Mouse (Mus musculus) heart, postnatal 0 days (tissue): ENCODE measurements around the gene Acot8. TPM values are rescaled to one million over a fixed set of nuclear protein-coding genes. Genes with fewer than 3 reads are reported as not detected.

ENCODE experiments used
- ATAC-seq: fragments of 200-750 bp; cut with Nextera tagmentation; 2 replicates; pipeline ENCODE4 v1.8.0; 2017; ENCODE audit warnings: low read depth, moderate number of reproducible peaks, moderate library complexity; ENCODE audit not compliant: insufficient read depth
- DNase-seq: peaks from one replicate; pipeline ENCODE4 v3.0.0-alpha.2; 2016; ENCODE audit warnings: low spot score
- H3K27ac ChIP-seq: fragments of 300-500 bp; sonication (generic); 2 replicates; pipeline ENCODE4 v1.5.1; 2014; ENCODE audit warnings: low read depth, mild to moderate bottlenecking
- H3K27me3 ChIP-seq: fragments of 300-500 bp; sonication (generic); 2 replicates; pipeline ENCODE4 v1.6.1; 2014; ENCODE audit warnings: low read length, mixed read lengths; ENCODE audit not compliant: control insufficient read depth, insufficient read depth
- H3K36me3 ChIP-seq: fragments of 300-500 bp; sonication (generic); replicated peaks from 2 replicates; pipeline ENCODE4 v1.6.1; 2014; ENCODE audit warnings: low read length, mixed read lengths; ENCODE audit not compliant: control insufficient read depth, insufficient read depth
- H3K4me1 ChIP-seq: fragments of 300-500 bp; sonication (generic); 2 replicates; pipeline ENCODE4 v1.6.1; 2014; ENCODE audit warnings: antibody characterized with exemption; ENCODE audit not compliant: control insufficient read depth, insufficient read depth
- H3K4me2 ChIP-seq: fragments of 300-500 bp; sonication (generic); 2 replicates; pipeline ENCODE4 v1.6.1; 2014; ENCODE audit warnings: low read depth, mild to moderate bottlenecking, low read length, moderate library complexity
- H3K4me3 ChIP-seq: fragments of 300-500 bp; sonication (generic); 2 replicates; pipeline ENCODE4 v1.5.1; 2014; ENCODE audit warnings: low read depth, low read length
- H3K9ac ChIP-seq: fragments of 300-500 bp; sonication (generic); replicated peaks from 2 replicates; pipeline ENCODE4 v1.6.1; 2014; ENCODE audit warnings: low read depth, low read length, mixed read lengths
- H3K9me3 ChIP-seq: fragments of 300-500 bp; sonication (generic); replicated peaks from 2 replicates; pipeline ENCODE4 v1.6.1; 2016; ENCODE audit warnings: low read length; ENCODE audit not compliant: control insufficient read depth
- CTCF ChIP-seq: IDR thresholded peaks from 2 replicates; pipeline ENCODE4 v1.5.1; 2016; ENCODE audit warnings: antibody characterized with exemption, control low read depth, low read depth
- EP300 ChIP-seq: IDR thresholded peaks from 2 replicates; pipeline ENCODE4 v1.6.1; 2016; ENCODE audit warnings: antibody characterized with exemption, low read depth
- WGBS: fragments of 180-500 bp; shearing (Covaris S2); extraction: QIAGEN DNeasy Blood & Tissue Kit; methylation state at CpG from one replicate; pipeline ENCODE4 v1.1.7; 2014; 5-methylcytosine and 5-hydroxymethylcytosine counted together
- polyA plus RNA-seq: library from polyadenylated mRNA; unstranded; fragments of >200 nt; fragmentation: Nextera tagmentation; extraction: Ambion mirVana; gene quantifications from 2 replicates; pipeline ENCODE4 v1.2.1, GENCODE M21; 2015
- total RNA-seq: library from RNA; depleted of rRNA; stranded (reverse); fragments of >200 nt; gene quantifications from 2 replicates; pipeline ENCODE4 v1.2.3, GENCODE M21; 2014; ENCODE audit warnings: low replicate concordance

Gene Acot8
- total and polyA plus RNA-seq, 2 experiments from 2014 or later: 11.4 to 28.9 TPM

GRCm38 (mm10) chr2:164769258-164770037 lies 35.2 kb downstream of the Acot8 start, which contains the start of gene Ube2c:
TSS of gene Ube2c (plus strand) at chr2:164769898.
- TF ChIP-seq EP300 (peak; percentile 92), CTCF (peak; percentile 41)
- peak; percentile 98 for ATAC-seq
- H3K4me3 ChIP-seq: peak within 1 kb of the TSS; percentile 68
- H3K9ac ChIP-seq: peak within 1 kb of the TSS; percentile 58
- DNase-seq: peak; percentile 98
- H3K36me3 ChIP-seq: peaks cover 41% of the 10 kb centered on the region
- 1% methylated on average over 53 of the region's 53 CpGs for WGBS
- H3K9me3 ChIP-seq: no peaks in the 10 kb centered on the region
- peaks cover 20% of the 10 kb centered on the region; the same call in 1 of the 2 replicates for H3K4me1 ChIP-seq
- H3K27me3 ChIP-seq: no peaks in the 10 kb centered on the region
- peak within 1 kb of the TSS; percentile 86 for H3K4me2 ChIP-seq
- H3K27ac ChIP-seq: peak within 1 kb of the TSS; percentile 75

- Histone ChIP-seq H3K4me2 (no peak overlapping the region), H3K4me1 (peaks cover 20% of the 10 kb centered on the region; the same call in 1 of the 2 replicates), H3K4me3 (no peak overlapping the region), H3K27ac (peak overlapping the region; percentile 74), H3K27me3 (no peaks in the 10 kb centered on the region), H3K36me3 (peaks cover 50% of the 10 kb centered on the region), H3K9me3 (no peaks in the 10 kb centered on the region), H3K9ac (no peak overlapping the region)
- DNase-seq: no peak
- no peak for TF ChIP-seq CTCF
- no peak for TF ChIP-seq EP300
- 82% methylated on average over 15 of the region's 15 CpGs for WGBS
- ATAC-seq: no peak
These were observed 36.7 kb downstream of the Acot8 start for GRCm38 (mm10) chr2:164767812-164768540.

GRCm38 (mm10) chr2:164765841-164766240 lies 38.8 kb downstream of the Acot8 start:
- peak overlapping the region; percentile 36; the same call in 1 of the 2 replicates for H3K27ac ChIP-seq
- TF ChIP-seq EP300 (no peak), CTCF (no peak)
- H3K9me3 ChIP-seq: no peaks in the 10 kb centered on the region
- no peaks in the 10 kb centered on the region for H3K27me3 ChIP-seq
- H3K4me3 ChIP-seq: no peak overlapping the region
- DNase-seq (no peak), ATAC-seq (no peak)
- H3K36me3 ChIP-seq: peaks cover 64% of the 10 kb centered on the region
- 0 out of 2 replicates have a peak, but pooled peaks cover 10% of the 10 kb centered on the region for H3K4me1 ChIP-seq
- no peak overlapping the region for H3K4me2 ChIP-seq
- H3K9ac ChIP-seq: no peak overlapping the region
- 44% methylated on average over 3 of the region's 3 CpGs for whole genome bisulfite sequencing

- no peak overlapping the region for H3K4me3 ChIP-seq
- no peak overlapping the region for H3K27ac ChIP-seq
- TF ChIP-seq EP300 (no peak), CTCF (no peak)
- H3K9me3 ChIP-seq: no peaks in the 10 kb centered on the region
- DNase-seq: no peak
- H3K27me3 ChIP-seq: no peaks in the 10 kb centered on the region
- 82% methylated on average over 7 of the region's 7 CpGs for WGBS
- peaks cover 87% of the 10 kb centered on the region for H3K36me3 ChIP-seq
- no peak for ATAC-seq
- no peak overlapping the region for H3K4me2 ChIP-seq
- H3K4me1 ChIP-seq: 0 out of 2 replicates have a peak, but pooled peaks cover 4% of the 10 kb centered on the region
- no peak overlapping the region for H3K9ac ChIP-seq
These were observed 42.1 kb downstream of the Acot8 start for GRCm38 (mm10) chr2:164762593-164762992.

- Histone ChIP-seq H3K4me3 (no peak overlapping the region), H3K27me3 (no peaks in the 10 kb centered on the region), H3K9ac (no peak overlapping the region), H3K9me3 (no peaks in the 10 kb centered on the region), H3K36me3 (peaks cover 88% of the 10 kb centered on the region), H3K4me2 (no peak overlapping the region), H3K4me1 (0 out of 2 replicates have a peak, but pooled peaks cover 4% of the 10 kb centered on the region), H3K27ac (0 out of 2 replicates have a peak overlapping the region, but pooled peaks have one; percentile 18)
- DNase-seq (no peak), ATAC-seq (no peak)
- TF ChIP-seq EP300 (peak; percentile 5; the same call in 1 of the 2 replicates), CTCF (no peak)
- WGBS: 93% methylated on average over 4 of the region's 4 CpGs
These were observed 42.7 kb downstream of the Acot8 start for GRCm38 (mm10) chr2:164761971-164762370.
